Mouse (Mus musculus) left cerebral cortex, postnatal 10 days (tissue): Measurements from ENCODE around the gene Gstt2. TPM values are rescaled to one million over a fixed set of nuclear protein-coding genes. Genes with fewer than 3 reads are reported as not detected.

Experiments
- DNase-seq, 2 experiments: peaks; one replicate each; pipeline ENCODE4 v3.0.0; 2021 to 2022; ENCODE audit warnings: low spot score in 2 of 2, mixed read lengths in 1 of 2; ENCODE audit errors: extremely low spot score in 1 of 2
- intact Hi-C: fragments of 180-260 bp; cut with DNase I; formaldehyde crosslinking; loops from one replicate; pipeline ENCODE4 v1.15.1; 2025
- total RNA-seq, 2 experiments: library from RNA; stranded (reverse); gene quantifications; 2 replicates each; pipeline ENCODE4 v1.2.3; 2021

Gstt2 gene
- total RNA-seq, 2 experiments from 2014 or later, result 3.5 to 4.6 TPM

GRCm38 (mm10) chr10:75789081-75789735, 48.0 kb downstream of the Gstt2 start:
- intact Hi-C loops, result no loop called here
- no peak for DNase-seq

- no peak for DNase-seq
- intact Hi-C loops, result no loop called here
Measured at GRCm38 (mm10) chr10:75788277-75788676, 48.9 kb downstream of the Gstt2 start.

- intact Hi-C loops, result no loop called here
- no peak for DNase-seq
Measured at GRCm38 (mm10) chr10:75785442-75785841, 51.8 kb downstream of the Gstt2 start.

Other genes with a start within 250 kb of the Gstt2 start
- gene Ggt5, start 248.1 kb downstream of the Gstt2 start, total RNA-seq, result 1 to 10 TPM; 2.6 to 3.3 TPM
- 1 to 10 TPM; 3.5 to 3.8 TPM for gene Susd2, start 193.4 kb downstream of the Gstt2 start, total RNA-seq
- gene Cabin1, start 73.1 kb downstream of the Gstt2 start, total RNA-seq, result 10 to 100 TPM; 83.7 to 84.3 TPM
- 10 to 100 TPM; 34.4 to 39.3 TPM for gene Ddt, start 64.0 kb downstream of the Gstt2 start, total RNA-seq
- not detected for gene Gm20441, start 56.5 kb downstream of the Gstt2 start, total RNA-seq
- under 1 TPM; 0.61 to 0.71 TPM for gene Gstt3, start 56.0 kb downstream of the Gstt2 start, total RNA-seq
- 1 to 10 TPM; 3.8 TPM for gene Gstt1, start 38.8 kb downstream of the Gstt2 start, total RNA-seq
- not detected for gene Gstt4, start 14.9 kb downstream of the Gstt2 start, total RNA-seq
- 100 to 1,000 TPM; 771 to 828 TPM for gene Mif, start 22.8 kb upstream of the Gstt2 start, total RNA-seq
- 1 to 10 TPM; 1.5 to 3.0 TPM for gene Derl3, start 56.0 kb upstream of the Gstt2 start, total RNA-seq
- gene Smarcb1, start 84.2 kb upstream of the Gstt2 start, total RNA-seq, result 10 to 100 TPM; 92.6 to 100.0 TPM
- gene Chchd10, start 95.7 kb upstream of the Gstt2 start, total RNA-seq, result 100 to 1,000 TPM; 155 to 181 TPM
- 1 to 10 TPM; 2.5 to 2.6 TPM for gene Mmp11, start 99.1 kb upstream of the Gstt2 start, total RNA-seq
- gene Gm867, start 103.2 kb upstream of the Gstt2 start, total RNA-seq, result under 1 TPM in 1 of 2 experiments, not detected in 1; 0.49 TPM
- gene Vpreb3, start 105.6 kb upstream of the Gstt2 start, total RNA-seq, result not detected
- gene Gm5134, start 117.1 kb upstream of the Gstt2 start, total RNA-seq, result under 1 TPM in 1 of 2 experiments, not detected in 1; 0.16 TPM
- gene Zfp280b, start 195.2 kb upstream of the Gstt2 start, total RNA-seq, result 1 to 10 TPM; 7.9 to 9.2 TPM